In the genomic region with DNA sequence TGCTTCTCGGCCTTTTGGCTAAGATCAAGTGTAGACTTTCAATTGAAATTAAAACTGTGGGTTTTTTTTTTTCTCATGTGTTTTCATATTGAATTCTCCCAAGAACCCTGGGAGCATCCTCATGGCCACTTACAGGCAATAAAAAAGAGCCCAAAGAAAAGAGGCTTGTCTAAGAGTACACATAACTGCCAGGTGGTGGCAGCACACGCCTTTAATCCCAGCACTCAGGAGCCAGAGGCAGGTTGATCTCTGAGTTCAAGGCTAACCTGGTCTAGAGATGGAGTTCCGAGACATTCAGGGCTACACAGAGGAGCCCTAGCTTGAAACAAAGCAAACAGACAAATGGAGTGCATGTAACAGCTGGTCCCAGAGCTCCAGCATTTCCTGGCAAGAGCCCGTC, we compare ENCODE assay signal across 10 mouse cellular contexts. TPM values are rescaled to one million over a fixed set of nuclear protein-coding genes. Genes with fewer than 3 reads are reported as not detected.
DNase-seq lines count a peak whose midpoint lies in the region; ATAC-seq and TF ChIP-seq lines count a peak whose summit lies in the region.
"Had no signal": no experiment of that assay in that cellular context is flagged by ENCODE, and none has a peak within 500 bp of the region (broad histone marks: within the 10 kb centered on the region; RNA-seq: fewer than 3 reads in every experiment).

No protein-coding gene starts in this region.

- no peak for ATAC-seq in frontal cortex, adult (ENCODE audit: low TSS enrichment)
- no peak for ATAC-seq in midbrain, embryonic 15.5 days (replicated peaks)

- H3K4me1 ChIP-seq in heart, adult 2 months (ENCODE audit: control insufficient read depth, insufficient read depth, low read length), result no peaks in the 10 kb centered on the region
- H3K4me1 ChIP-seq in E14TG2a.4 (replicated peaks; ENCODE audit: low read depth, low read length), result no peaks in the 10 kb centered on the region
- no peaks in the 10 kb centered on the region for H3K4me1 ChIP-seq in midbrain, embryonic 15.5 days
- H3K4me1 ChIP-seq in hindbrain, embryonic 10.5 days (replicated peaks), result no peaks in the 10 kb centered on the region
- H3K4me1 ChIP-seq: heart, embryonic 15.5 days; stomach, embryonic 15.5 days had no signal

- no peaks in the 10 kb centered on the region for H3K9me3 ChIP-seq in E14TG2a.4 (ENCODE audit: low read length)
- no peaks in the 10 kb centered on the region for H3K9me3 ChIP-seq in midbrain, embryonic 15.5 days
- H3K9me3 ChIP-seq in hindbrain, embryonic 10.5 days, result no peaks in the 10 kb centered on the region
- H3K9me3 ChIP-seq: heart, embryonic 15.5 days; stomach, embryonic 15.5 days had no signal

- no peak overlapping the region for H3K4me3 ChIP-seq in heart, adult 2 months
- no peak overlapping the region for H3K4me3 ChIP-seq in E14TG2a.4 (replicated peaks; ENCODE audit: low read length)
- no peak overlapping the region for H3K4me3 ChIP-seq in midbrain, embryonic 15.5 days
- H3K4me3 ChIP-seq in hindbrain, embryonic 10.5 days, result no peak overlapping the region
- H3K4me3 ChIP-seq: heart, embryonic 15.5 days; stomach, embryonic 15.5 days had no signal

- no peaks in the 10 kb centered on the region for H3K36me3 ChIP-seq in heart, adult 2 months (ENCODE audit: control insufficient read depth, insufficient read depth, low read length)
- H3K36me3 ChIP-seq in E14TG2a.4 (ENCODE audit: insufficient read depth, low read length), result no peaks in the 10 kb centered on the region
- no peaks in the 10 kb centered on the region for H3K36me3 ChIP-seq in midbrain, embryonic 15.5 days (replicated peaks)
- no peaks in the 10 kb centered on the region for H3K36me3 ChIP-seq in hindbrain, embryonic 10.5 days
- H3K36me3 ChIP-seq: heart, embryonic 15.5 days; stomach, embryonic 15.5 days had no signal

- H3K27ac ChIP-seq in heart, adult 2 months, result no peak overlapping the region
- H3K27ac ChIP-seq in midbrain, embryonic 15.5 days, result no peak overlapping the region
- no peak overlapping the region for H3K27ac ChIP-seq in hindbrain, embryonic 10.5 days
- H3K27ac ChIP-seq: heart, embryonic 15.5 days; stomach, embryonic 15.5 days had no signal

- no peak overlapping the region for H3K4me2 ChIP-seq in midbrain, embryonic 15.5 days
- H3K4me2 ChIP-seq: heart, embryonic 15.5 days; stomach, embryonic 15.5 days had no signal

- H3K79me2 ChIP-seq in heart, adult 2 months (replicated peaks; ENCODE audit: control insufficient read depth, insufficient read depth, low read length), result no peaks in the 10 kb centered on the region

- DNase-seq in heart, adult 2 months, result no peak
- no peak for DNase-seq in heart, postnatal 14 days
- peak; percentile 57 for DNase-seq in 3T3-L1 (ENCODE audit: low read depth, low spot score)
- peak; percentile 77 for DNase-seq in induced T-regulatory cell, adult 2 months (ENCODE audit: low read depth)
- no peak for DNase-seq in hindbrain, embryonic 10.5 days (ENCODE audit: low spot score)

- intact Hi-C loops in heart, adult 2 months (cut with DNase I), result loop anchor here (1.0 to 5.0 kb wide), 2 partner anchors 45 to 91 kb away; partner anchors contain the start of gene Hemk1
- intact Hi-C loops in heart, postnatal 14 days (cut with DNase I), result loop anchor here (2.0 to 5.0 kb wide), 3 partner anchors 45 to 111 kb away; partner anchors contain the start of gene Hemk1

- H3K9ac ChIP-seq in heart, adult 2 months (ENCODE audit: low read depth, low read length), result no peak overlapping the region
- no peak overlapping the region for H3K9ac ChIP-seq in midbrain, embryonic 15.5 days
- H3K9ac ChIP-seq: heart, embryonic 15.5 days; stomach, embryonic 15.5 days had no signal

- TF ChIP-seq EP300 in heart, adult 2 months (IDR thresholded peaks at IDR 0.05; ENCODE audit: insufficient read depth, low read depth, low read length), result no peak

- no peak for TF ChIP-seq POLR2A in heart, adult 2 months (IDR thresholded peaks at IDR 0.05; ENCODE audit: insufficient read depth, low read depth, low read length)

- WGBS in heart, adult 2 months, result 60% methylated on average over 4 of the region's 4 CpGs
- 79% methylated on average over 4 of the region's 4 CpGs for WGBS in midbrain, embryonic 15.5 days
- WGBS in hindbrain, embryonic 10.5 days, result 67% methylated on average over 4 of the region's 4 CpGs

- H3K27me3 ChIP-seq in heart, adult 2 months (ENCODE audit: control insufficient read depth, insufficient read depth, low read length), result no peaks in the 10 kb centered on the region
- 0 out of 2 replicates have a peak, but pooled peaks cover 3% of the 10 kb centered on the region for H3K27me3 ChIP-seq in E14TG2a.4 (ENCODE audit: insufficient read depth, low read length)
- no peaks in the 10 kb centered on the region for H3K27me3 ChIP-seq in midbrain, embryonic 15.5 days (replicated peaks)
- no peaks in the 10 kb centered on the region for H3K27me3 ChIP-seq in hindbrain, embryonic 10.5 days (ENCODE audit: insufficient read depth, poor library complexity, severe bottlenecking)
- H3K27me3 ChIP-seq: heart, embryonic 15.5 days had no signal

- peak; percentile 70 for TF ChIP-seq CTCF in heart, adult 2 months (IDR thresholded peaks at IDR 0.05)
- TF ChIP-seq CTCF in E14TG2a.4 (conservative IDR thresholded peaks at IDR 0.05; ENCODE audit: low read length), result peak; percentile 60

RNA-seq across cellular contexts. Expression of gene Dock3, which starts 14.5 kb away (rescaled TPM):
- total RNA-seq in heart, adult 2 months (2021), result 1 to 10 TPM; 6.6 to 9.0 TPM
- polyA plus RNA-seq in heart, adult 2 months (2012; rRNA removed), result 0.26 and 1.0 TPM in 2 replicates
- total RNA-seq in heart, postnatal 14 days (2021), result 1 to 10 TPM in 1 of 2 experiments, under 1 TPM in 1; 0.63 to 1.6 TPM
- polyA plus RNA-seq in midbrain, embryonic 15.5 days (2015; fragmentation: Nextera tagmentation; extraction: Ambion mirVana), result 23.4 and 24.4 TPM in 2 replicates
- polyA plus RNA-seq in hindbrain, embryonic 10.5 days (2016; fragmentation: Nextera tagmentation; extraction: Ambion mirVana), result 4.8 and 5.1 TPM in 2 replicates

RNA-seq across cellular contexts. Expression of gene Mapkapk3, which starts 43.5 kb away (rescaled TPM):
- 10 to 100 TPM; 29.0 to 36.0 TPM for total RNA-seq in heart, adult 2 months (2021)
- polyA plus RNA-seq in heart, adult 2 months (2012; rRNA removed), result 26.1 and 40.8 TPM in 2 replicates
- 10 to 100 TPM; 29.5 to 31.4 TPM for total RNA-seq in heart, postnatal 14 days (2021)
- 2.2 TPM in 2 replicates for polyA plus RNA-seq in midbrain, embryonic 15.5 days (2015; fragmentation: Nextera tagmentation; extraction: Ambion mirVana)
- polyA plus RNA-seq in hindbrain, embryonic 10.5 days (2016; fragmentation: Nextera tagmentation; extraction: Ambion mirVana), result 4.9 and 5.1 TPM in 2 replicates

RNA-seq across cellular contexts. Expression of gene Cish, which starts 49.7 kb away (rescaled TPM):
- 100 to 1,000 TPM; 151 to 167 TPM for total RNA-seq in heart, adult 2 months (2021)
- polyA plus RNA-seq in heart, adult 2 months (2012; rRNA removed), result 89.8 and 118 TPM in 2 replicates
- total RNA-seq in heart, postnatal 14 days (2021), result 100 to 1,000 TPM; 232 TPM
- polyA plus RNA-seq in midbrain, embryonic 15.5 days (2015; fragmentation: Nextera tagmentation; extraction: Ambion mirVana), result 7.2 and 7.4 TPM in 2 replicates
- polyA plus RNA-seq in hindbrain, embryonic 10.5 days (2016; fragmentation: Nextera tagmentation; extraction: Ambion mirVana), result 8.8 and 9.7 TPM in 2 replicates

Comparison
In these comparisons a context has a peak if more than half of its experiments do, and no peak if none do; other contexts are left out.
1. DNase-seq: peak in 3T3-L1 (single experiment) and induced T-regulatory cell, adult 2 months (single experiment); none in heart, adult 2 months (0 of 2), heart, postnatal 14 days (0 of 2) and hindbrain, embryonic 10.5 days (single experiment).